Mouse (Mus musculus): ENCODE data around the gene Mrpl34. TPM values are rescaled to one million over a fixed set of nuclear protein-coding genes. Genes with fewer than 3 reads are reported as not detected.
A peak's percentile ranks its signal among the peaks of the same experiment; 100 is the strongest.
"Not testable (repeated sequence)": the region's sequence is repeated elsewhere in the genome, so short reads cannot be mapped to it uniquely, and the experiment has no call there.

The Mrpl34 gene
- polyA plus RNA-seq (2015; fragmentation: Nextera tagmentation; extraction: Ambion mirVana) = 208 and 237 TPM in 2 replicates

GRCm38 (mm10) chr8:71464513-71465500, at the start of gene Mrpl34:
Gene Mrpl34 (plus strand): TSS chr8:71464959.
- Histone ChIP-seq H3K9me3 (no peaks in the 10 kb centered on the region), H3K4me1 (replicated peaks) (peaks cover 50% of the 10 kb centered on the region), H3K4me3 (peak within 1 kb of the TSS; percentile 89), H3K27me3 (no peaks in the 10 kb centered on the region), H3K9ac (peak within 1 kb of the TSS; percentile 93), H3K27ac (replicated peaks) (peak within 1 kb of the TSS; percentile 87), H3K36me3 (peaks cover 28% of the 10 kb centered on the region), H3K4me2 (peak within 1 kb of the TSS; percentile 91)
- under 1% methylated on average over 59 of the region's 59 CpGs for WGBS
- ATAC-seq (ENCODE audit: low read depth) = peak; percentile 70

GRCm38 (mm10) chr8:71422121-71422520, 42.6 kb upstream of the Mrpl34 start:
- Histone ChIP-seq H3K9me3 (peaks cover 4% of the 10 kb centered on the region; the same call in 1 of the 2 replicates), H3K36me3 (no peaks in the 10 kb centered on the region), H3K4me1 (replicated peaks) (no peaks in the 10 kb centered on the region), H3K4me2 (no peak overlapping the region), H3K9ac (no peak overlapping the region), H3K27me3 (no peaks in the 10 kb centered on the region), H3K4me3 (no peak overlapping the region), H3K27ac (replicated peaks) (no peak overlapping the region)
- ATAC-seq (ENCODE audit: low read depth) = no peak

GRCm38 (mm10) chr8:71432935-71433334, 31.8 kb upstream of the Mrpl34 start:
- not testable (repeated sequence) for H3K27ac ChIP-seq (replicated peaks); H3K36me3 ChIP-seq; H3K4me2 ChIP-seq; H3K9ac ChIP-seq; H3K4me1 ChIP-seq (replicated peaks); H3K4me3 ChIP-seq; H3K27me3 ChIP-seq; H3K9me3 ChIP-seq; ATAC-seq (ENCODE audit: low read depth)
- WGBS = 87% methylated on average over 1 of the region's 1 CpGs

- no peak overlapping the region for H3K27ac ChIP-seq (replicated peaks)
- no peak overlapping the region for H3K4me2 ChIP-seq
- H3K9me3 ChIP-seq = 0 out of 2 replicates have a peak, but pooled peaks cover 2% of the 10 kb centered on the region
- WGBS = 58% methylated on average over 3 of the region's 3 CpGs
- no peak overlapping the region for H3K4me3 ChIP-seq
- H3K27me3 ChIP-seq = peaks cover 3% of the 10 kb centered on the region
- ATAC-seq (ENCODE audit: low read depth) = no peak
- H3K9ac ChIP-seq = no peak overlapping the region
- no peaks in the 10 kb centered on the region for H3K4me1 ChIP-seq (replicated peaks)
- H3K36me3 ChIP-seq = no peaks in the 10 kb centered on the region
These were observed 27.7 kb upstream of the Mrpl34 start for GRCm38 (mm10) chr8:71437041-71437440.

GRCm38 (mm10) chr8:71441404-71441803, 23.4 kb upstream of the Mrpl34 start:
- WGBS = 0% methylated on average over 7 of the region's 7 CpGs
- peaks cover 11% of the 10 kb centered on the region for H3K27me3 ChIP-seq
- H3K9ac ChIP-seq = no peak overlapping the region
- no peaks in the 10 kb centered on the region for H3K9me3 ChIP-seq
- H3K4me3 ChIP-seq = no peak overlapping the region
- H3K27ac ChIP-seq (replicated peaks) = no peak overlapping the region
- H3K4me2 ChIP-seq = no peak overlapping the region
- H3K4me1 ChIP-seq (replicated peaks) = no peaks in the 10 kb centered on the region
- no peak for ATAC-seq (ENCODE audit: low read depth)
- H3K36me3 ChIP-seq = no peaks in the 10 kb centered on the region

GRCm38 (mm10) chr8:71445096-71445495, 19.7 kb upstream of the Mrpl34 start:
- ATAC-seq (ENCODE audit: low read depth) = no peak
- H3K9ac ChIP-seq = no peak overlapping the region
- 85% methylated on average over 7 of the region's 7 CpGs for WGBS

GRCm38 (mm10) chr8:71451337-71451736, 13.4 kb upstream of the Mrpl34 start:
- no peaks in the 10 kb centered on the region for H3K9me3 ChIP-seq
- 61% methylated on average over 4 of the region's 4 CpGs for WGBS
- no peak for ATAC-seq (ENCODE audit: low read depth)
- no peaks in the 10 kb centered on the region for H3K4me1 ChIP-seq (replicated peaks)
- no peak overlapping the region for H3K27ac ChIP-seq (replicated peaks)
- no peak overlapping the region for H3K4me3 ChIP-seq
- no peaks in the 10 kb centered on the region; the same call in 1 of the 2 replicates for H3K27me3 ChIP-seq
- peaks cover 2% of the 10 kb centered on the region for H3K36me3 ChIP-seq
- no peak overlapping the region for H3K9ac ChIP-seq
- no peak overlapping the region for H3K4me2 ChIP-seq

More at GRCm38 (mm10) chr8:71445096-71445495, 19.7 kb upstream of the Mrpl34 start:
- Histone ChIP-seq H3K4me1 (replicated peaks) (no peaks in the 10 kb centered on the region), H3K27ac (replicated peaks) (no peak overlapping the region), H3K9me3 (no peaks in the 10 kb centered on the region), H3K36me3 (no peaks in the 10 kb centered on the region), H3K27me3 (peaks cover 11% of the 10 kb centered on the region), H3K4me3 (no peak overlapping the region), H3K4me2 (no peak overlapping the region)

- WGBS = 41% methylated on average over 11 of the region's 11 CpGs
- Histone ChIP-seq H3K9me3 (no peaks in the 10 kb centered on the region), H3K27ac (replicated peaks) (no peak overlapping the region), H3K4me3 (no peak overlapping the region), H3K36me3 (peaks cover 6% of the 10 kb centered on the region), H3K4me1 (replicated peaks) (no peaks in the 10 kb centered on the region), H3K27me3 (no peaks in the 10 kb centered on the region; the same call in 1 of the 2 replicates), H3K9ac (no peak overlapping the region), H3K4me2 (no peak overlapping the region)
- ATAC-seq (ENCODE audit: low read depth) = no peak
These were observed 13.0 kb upstream of the Mrpl34 start for GRCm38 (mm10) chr8:71451777-71452176.

- 90% methylated on average over 2 of the region's 2 CpGs for WGBS
These were observed 12.1 kb upstream of the Mrpl34 start for GRCm38 (mm10) chr8:71452669-71453068.

GRCm38 (mm10) chr8:71454668-71455067, 10.1 kb upstream of the Mrpl34 start:
- Histone ChIP-seq H3K27ac (replicated peaks) (no peak overlapping the region), H3K9me3 (no peaks in the 10 kb centered on the region), H3K36me3 (peaks cover 35% of the 10 kb centered on the region), H3K4me2 (no peak overlapping the region), H3K4me3 (no peak overlapping the region), H3K9ac (no peak overlapping the region), H3K4me1 (replicated peaks) (peaks cover 14% of the 10 kb centered on the region), H3K27me3 (no peaks in the 10 kb centered on the region; the same call in 1 of the 2 replicates)
- no peak for ATAC-seq (ENCODE audit: low read depth)
- 79% methylated on average over 8 of the region's 8 CpGs for WGBS

More at GRCm38 (mm10) chr8:71452669-71453068, 12.1 kb upstream of the Mrpl34 start:
- Histone ChIP-seq H3K4me3 (no peak overlapping the region), H3K9me3 (no peaks in the 10 kb centered on the region), H3K36me3 (peaks cover 15% of the 10 kb centered on the region), H3K4me1 (replicated peaks) (no peaks in the 10 kb centered on the region), H3K27ac (replicated peaks) (no peak overlapping the region), H3K9ac (no peak overlapping the region), H3K4me2 (no peak overlapping the region), H3K27me3 (no peaks in the 10 kb centered on the region; the same call in 1 of the 2 replicates)
- no peak for ATAC-seq (ENCODE audit: low read depth)

- ATAC-seq (ENCODE audit: low read depth) = no peak
- no peaks in the 10 kb centered on the region for H3K9me3 ChIP-seq
- 42% methylated on average over 22 of the region's 22 CpGs for WGBS
- peaks cover 34% of the 10 kb centered on the region for H3K4me1 ChIP-seq (replicated peaks)
- H3K4me2 ChIP-seq = no peak overlapping the region
- H3K27ac ChIP-seq (replicated peaks) = no peak overlapping the region
- no peaks in the 10 kb centered on the region; the same call in 1 of the 2 replicates for H3K27me3 ChIP-seq
- no peak overlapping the region for H3K9ac ChIP-seq
- H3K36me3 ChIP-seq = peaks cover 55% of the 10 kb centered on the region
- H3K4me3 ChIP-seq = no peak overlapping the region
These were observed 7.9 kb upstream of the Mrpl34 start for GRCm38 (mm10) chr8:71456906-71457305.

GRCm38 (mm10) chr8:71457659-71458270, 7.0 kb upstream of the Mrpl34 start:
- no peaks in the 10 kb centered on the region for H3K27me3 ChIP-seq
- no peak overlapping the region for H3K9ac ChIP-seq
- no peak for ATAC-seq (ENCODE audit: low read depth)
- no peak overlapping the region for H3K4me2 ChIP-seq
- no peaks in the 10 kb centered on the region for H3K9me3 ChIP-seq
- peaks cover 42% of the 10 kb centered on the region for H3K4me1 ChIP-seq (replicated peaks)
- 82% methylated on average over 20 of the region's 20 CpGs for WGBS
- no peak overlapping the region for H3K27ac ChIP-seq (replicated peaks)
- peaks cover 55% of the 10 kb centered on the region for H3K36me3 ChIP-seq
- H3K4me3 ChIP-seq = no peak overlapping the region
